Mouse (Mus musculus): Measurements from ENCODE around the gene Mag. TPM values are rescaled to one million over a fixed set of nuclear protein-coding genes. Genes with fewer than 3 reads are reported as not detected.

Gene Mag
- polyA plus RNA-seq, 1 experiment from 2014 or later, result 0.24 TPM

DNA sequence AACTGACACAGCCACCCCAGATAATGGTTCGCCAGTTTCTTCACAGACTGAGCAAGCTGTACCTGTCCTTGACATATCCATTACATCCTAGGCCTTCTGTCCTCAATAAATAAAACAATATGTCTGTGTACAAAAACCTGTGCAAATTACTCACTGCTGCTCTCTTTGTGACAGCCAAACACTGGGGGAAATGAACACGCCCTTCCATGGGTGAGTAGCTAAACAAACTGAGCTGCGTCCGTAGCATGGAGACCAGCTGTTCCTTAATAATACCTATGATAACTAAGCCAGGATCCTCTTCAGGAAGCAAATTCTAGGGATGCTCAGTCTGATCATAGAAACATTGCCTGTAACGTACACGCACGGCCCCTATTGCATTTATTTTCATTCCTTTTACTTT lies 25.9 kb downstream of the Mag start:
- Histone ChIP-seq H3K9me3 (no peaks in the 10 kb centered on the region), H3K27ac (no peak overlapping the region), H3K9ac (no peak overlapping the region), H3K4me1 (replicated peaks) (peaks cover 7% of the 10 kb centered on the region), H3K36me3 (no peaks in the 10 kb centered on the region), H3K27me3 (replicated peaks) (no peaks in the 10 kb centered on the region), H3K4me2 (replicated peaks) (no peak overlapping the region), H3K4me3 (replicated peaks) (no peak overlapping the region)
- no peak for ATAC-seq
- WGBS, result 65% methylated on average over 7 of the region's 7 CpGs

DNA sequence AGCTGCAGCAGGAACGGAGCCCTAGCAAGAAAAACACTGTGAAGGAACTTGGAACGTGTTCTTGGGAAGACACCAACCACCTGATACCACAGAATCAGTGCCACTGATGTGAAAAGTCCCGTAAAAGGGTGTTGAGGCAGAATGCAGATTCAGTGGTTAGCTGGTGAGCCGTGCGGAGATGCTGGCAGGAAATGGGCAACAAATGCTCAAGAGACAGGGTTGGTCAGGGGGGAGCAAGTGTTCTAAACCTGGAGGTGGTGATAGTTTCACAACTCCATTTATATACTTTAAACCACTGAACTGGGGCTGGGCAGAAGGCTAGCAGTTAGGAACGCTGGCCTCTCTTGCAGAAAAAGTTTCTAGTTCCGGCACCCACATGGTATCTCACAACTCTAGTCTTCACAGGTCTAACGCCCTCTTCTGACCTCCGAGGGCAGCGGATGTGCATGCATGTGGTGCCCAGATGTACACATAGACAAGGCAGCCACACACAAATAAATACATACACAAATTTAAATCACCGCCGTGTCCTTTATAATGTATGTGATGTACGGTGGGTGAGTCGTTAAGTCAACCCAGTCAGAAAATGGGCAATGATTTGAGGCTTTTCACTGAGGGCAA lies 27.0 kb downstream of the Mag start:
- H3K4me2 ChIP-seq (replicated peaks), result no peak overlapping the region
- H3K27me3 ChIP-seq (replicated peaks), result no peaks in the 10 kb centered on the region
- no peak for ATAC-seq
- peaks cover 6% of the 10 kb centered on the region for H3K4me1 ChIP-seq (replicated peaks)
- H3K27ac ChIP-seq, result no peak overlapping the region
- 80% methylated on average over 14 of the region's 14 CpGs for WGBS
- no peak overlapping the region for H3K4me3 ChIP-seq (replicated peaks)
- H3K9me3 ChIP-seq, result no peaks in the 10 kb centered on the region
- no peak overlapping the region for H3K9ac ChIP-seq
- no peaks in the 10 kb centered on the region for H3K36me3 ChIP-seq

DNA sequence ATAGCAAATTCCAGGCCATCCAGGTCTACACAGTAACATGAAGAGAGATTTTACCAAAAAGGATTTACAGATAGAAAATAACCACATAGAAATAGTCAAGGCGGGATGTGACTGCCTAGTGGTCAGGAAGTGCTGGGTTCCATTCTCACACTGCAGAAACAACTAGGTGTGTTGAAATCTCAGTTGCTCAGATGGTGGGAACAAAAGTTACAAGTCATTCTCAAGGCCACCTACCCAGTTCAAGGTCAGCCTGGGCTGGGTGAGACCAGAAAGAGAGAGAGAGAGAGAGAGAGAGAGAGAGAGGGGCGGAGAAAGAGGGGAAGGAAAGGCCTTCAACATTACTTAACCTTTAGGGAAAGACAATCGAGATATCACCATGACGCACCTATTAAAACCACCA lies 27.8 kb downstream of the Mag start:
- no peaks in the 10 kb centered on the region for H3K4me1 ChIP-seq (replicated peaks)
- H3K36me3 ChIP-seq, result no peaks in the 10 kb centered on the region
- no peaks in the 10 kb centered on the region for H3K9me3 ChIP-seq
- H3K27ac ChIP-seq, result no peak overlapping the region
- no peak overlapping the region for H3K9ac ChIP-seq
- no peaks in the 10 kb centered on the region for H3K27me3 ChIP-seq (replicated peaks)
- ATAC-seq, result no peak
- WGBS, result 85% methylated on average over 4 of the region's 4 CpGs
- H3K4me2 ChIP-seq (replicated peaks), result no peak overlapping the region
- H3K4me3 ChIP-seq (replicated peaks), result no peak overlapping the region

DNA sequence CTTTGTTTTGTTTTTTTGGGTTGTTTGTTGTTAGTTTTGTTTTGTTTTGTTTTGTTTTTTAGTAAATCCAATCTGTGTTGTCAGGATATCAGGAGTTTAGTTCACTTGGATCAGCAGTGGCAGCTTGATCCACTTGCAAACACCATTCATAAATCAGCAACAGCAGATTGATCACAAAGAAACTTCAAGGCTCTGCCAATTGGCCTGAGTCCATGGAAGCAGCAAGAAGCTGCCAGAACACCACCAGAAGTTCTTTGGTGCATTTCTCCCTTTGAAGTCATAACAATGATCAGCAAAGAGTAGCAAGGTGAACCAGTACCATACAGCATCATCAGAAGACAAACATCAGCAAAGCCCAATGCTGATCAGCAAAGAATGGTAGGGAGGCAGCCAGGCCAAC lies 30.6 kb downstream of the Mag start:
- Histone ChIP-seq H3K27me3 (replicated peaks) (no peaks in the 10 kb centered on the region), H3K4me2 (replicated peaks) (no peak overlapping the region), H3K4me1 (replicated peaks) (no peaks in the 10 kb centered on the region; the same call in 1 of the 2 replicates), H3K36me3 (no peaks in the 10 kb centered on the region), H3K27ac (no peak overlapping the region), H3K9ac (no peak overlapping the region), H3K9me3 (no peaks in the 10 kb centered on the region), H3K4me3 (replicated peaks) (no peak overlapping the region)
- ATAC-seq, result no peak

DNA sequence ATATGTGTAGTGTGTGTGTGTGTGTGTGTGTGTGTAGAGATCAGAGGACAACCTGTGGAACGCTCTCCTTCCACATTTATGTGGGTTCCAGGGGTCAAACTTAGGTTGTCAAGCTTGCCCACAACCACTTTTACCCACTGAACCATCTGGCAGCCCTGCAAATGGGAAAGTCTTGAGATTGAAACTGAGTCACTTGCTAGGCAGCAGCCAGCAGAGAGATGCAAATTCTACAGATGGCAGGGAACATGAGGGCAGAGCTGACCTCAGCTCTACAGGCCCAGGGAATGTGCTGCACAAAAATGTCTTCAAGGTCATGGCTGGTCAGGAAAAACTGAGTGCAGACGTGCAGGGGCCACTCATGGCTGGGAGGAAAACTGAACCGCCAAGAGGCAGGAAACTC lies 33.3 kb downstream of the Mag start:
- WGBS, result 75% methylated on average over 3 of the region's 3 CpGs
- no peak overlapping the region for H3K4me3 ChIP-seq (replicated peaks)
- no peaks in the 10 kb centered on the region; the same call in 1 of the 2 replicates for H3K4me1 ChIP-seq (replicated peaks)
- H3K9me3 ChIP-seq, result no peaks in the 10 kb centered on the region
- no peaks in the 10 kb centered on the region for H3K36me3 ChIP-seq
- ATAC-seq, result no peak
- no peaks in the 10 kb centered on the region for H3K27me3 ChIP-seq (replicated peaks)
- H3K9ac ChIP-seq, result no peak overlapping the region
- no peak overlapping the region for H3K4me2 ChIP-seq (replicated peaks)
- no peak overlapping the region for H3K27ac ChIP-seq

DNA sequence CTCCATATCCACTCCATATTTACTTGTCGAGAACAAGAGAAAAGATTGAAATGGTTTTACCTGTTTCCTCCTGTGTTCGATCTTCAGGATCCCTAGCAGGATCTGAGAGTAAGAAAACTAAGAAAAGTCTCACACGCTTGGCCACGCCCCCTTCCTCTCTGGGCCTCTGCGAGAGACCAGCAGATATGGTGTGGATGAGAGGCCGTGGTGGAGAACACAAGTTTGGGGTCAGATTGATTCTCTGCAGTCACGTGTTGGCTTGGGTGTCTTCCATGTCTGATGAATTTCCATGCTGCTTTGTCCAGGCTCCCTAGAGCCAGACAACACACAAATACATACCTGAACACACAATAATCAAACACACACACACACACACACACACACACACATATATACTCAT lies 34.5 kb downstream of the Mag start, which contains the start of gene Cd22:
Gene Cd22, minus strand, starts transcription at position 167 of the 400 bp plus-strand sequence.
- H3K9ac ChIP-seq, result 0 out of 2 replicates have a peak within 1 kb of the TSS, but pooled peaks have one; percentile 21
- H3K27ac ChIP-seq, result no peak within 1 kb of the TSS
- WGBS, result 63% methylated on average over 7 of the region's 7 CpGs
- no peaks in the 10 kb centered on the region; the same call in 1 of the 2 replicates for H3K4me1 ChIP-seq (replicated peaks)
- H3K4me2 ChIP-seq (replicated peaks), result no peak within 1 kb of the TSS
- H3K27me3 ChIP-seq (replicated peaks), result no peaks in the 10 kb centered on the region
- no peaks in the 10 kb centered on the region for H3K9me3 ChIP-seq
- H3K36me3 ChIP-seq, result no peaks in the 10 kb centered on the region
- H3K4me3 ChIP-seq (replicated peaks), result no peak within 1 kb of the TSS
- ATAC-seq, result no peak

DNA sequence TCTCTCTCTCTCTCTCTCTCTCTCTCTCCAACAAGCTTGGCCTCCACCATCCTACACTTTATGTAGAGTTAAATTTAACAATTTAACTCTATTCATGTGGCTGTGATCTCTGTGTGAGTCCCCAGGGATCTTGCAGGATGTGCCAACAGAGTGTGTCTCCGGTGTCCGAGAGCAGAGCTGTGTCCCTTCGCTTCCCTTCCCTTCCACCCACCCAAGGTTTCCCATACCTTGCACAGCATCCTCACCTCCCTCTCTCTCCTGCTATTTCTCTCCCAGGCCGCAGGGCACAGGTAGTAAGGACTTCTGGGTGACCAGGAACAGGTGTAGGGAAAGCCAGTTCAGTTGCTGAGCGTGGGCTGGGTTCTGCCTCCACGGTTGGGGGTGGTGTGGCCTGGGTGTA lies 35.7 kb downstream of the Mag start:
- no peaks in the 10 kb centered on the region; the same call in 1 of the 2 replicates for H3K4me1 ChIP-seq (replicated peaks)
- H3K9ac ChIP-seq, result no peak overlapping the region
- WGBS, result 84% methylated on average over 6 of the region's 6 CpGs
- no peak overlapping the region for H3K27ac ChIP-seq
- no peaks in the 10 kb centered on the region for H3K27me3 ChIP-seq (replicated peaks)
- no peak overlapping the region for H3K4me2 ChIP-seq (replicated peaks)
- no peak for ATAC-seq
- H3K9me3 ChIP-seq, result no peaks in the 10 kb centered on the region
- H3K4me3 ChIP-seq (replicated peaks), result no peak overlapping the region
- no peaks in the 10 kb centered on the region for H3K36me3 ChIP-seq

DNA sequence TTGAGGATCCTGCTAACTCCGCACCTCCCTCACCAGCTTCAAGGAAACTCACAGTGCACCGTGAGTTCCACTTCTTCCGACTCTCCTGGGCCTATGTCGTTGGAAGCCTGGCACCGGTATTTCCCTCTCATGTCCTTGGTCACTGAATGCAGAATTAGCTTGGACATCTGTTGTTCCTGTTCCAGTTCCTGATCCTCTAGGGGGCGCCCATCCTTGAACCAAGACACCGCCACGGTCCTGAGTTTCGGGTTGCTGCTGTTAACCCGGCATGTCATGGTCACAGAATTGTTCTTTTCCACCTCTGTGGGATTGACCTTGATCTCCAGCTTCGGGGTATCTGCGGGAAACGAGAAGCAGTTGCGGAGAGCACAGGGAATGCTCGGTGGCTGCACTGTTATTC lies 41.6 kb downstream of the Mag start:
- H3K4me2 ChIP-seq (replicated peaks), result peak overlapping the region; percentile 47
- H3K4me3 ChIP-seq (replicated peaks), result no peak overlapping the region
- 19% methylated on average over 15 of the region's 15 CpGs for WGBS
- peak; percentile 56 for ATAC-seq
- no peak overlapping the region for H3K27ac ChIP-seq
- no peaks in the 10 kb centered on the region for H3K27me3 ChIP-seq (replicated peaks)
- no peaks in the 10 kb centered on the region for H3K36me3 ChIP-seq
- H3K9ac ChIP-seq, result no peak overlapping the region
- no peaks in the 10 kb centered on the region for H3K4me1 ChIP-seq (replicated peaks)
- no peaks in the 10 kb centered on the region for H3K9me3 ChIP-seq

DNA sequence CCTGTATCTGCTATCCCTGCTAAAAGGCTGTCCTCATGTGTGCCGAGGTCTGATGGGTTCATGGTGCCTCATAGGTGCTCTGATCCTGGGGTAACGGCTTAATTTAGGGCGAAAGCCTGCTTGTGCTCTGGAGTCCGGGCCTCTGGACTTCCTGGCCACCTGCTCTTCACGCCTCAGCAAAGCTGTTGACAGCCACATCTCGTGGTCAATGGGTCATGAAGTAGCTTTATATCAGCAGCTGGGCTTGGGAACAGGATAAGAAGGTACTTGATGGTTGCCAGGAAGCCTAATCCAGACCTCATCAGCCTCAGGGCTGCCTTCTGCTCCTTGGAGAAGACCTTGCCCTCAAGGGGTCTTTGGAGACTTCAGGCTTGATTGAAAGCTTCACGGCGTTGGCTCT lies 51.3 kb downstream of the Mag start:
- ATAC-seq, result no peak
- Histone ChIP-seq H3K4me3 (replicated peaks) (no peak overlapping the region), H3K36me3 (no peaks in the 10 kb centered on the region), H3K9ac (no peak overlapping the region), H3K27ac (no peak overlapping the region), H3K4me2 (replicated peaks) (no peak overlapping the region), H3K27me3 (replicated peaks) (no peaks in the 10 kb centered on the region), H3K9me3 (no peaks in the 10 kb centered on the region), H3K4me1 (replicated peaks) (no peaks in the 10 kb centered on the region)
- 68% methylated on average over 8 of the region's 8 CpGs for WGBS

DNA sequence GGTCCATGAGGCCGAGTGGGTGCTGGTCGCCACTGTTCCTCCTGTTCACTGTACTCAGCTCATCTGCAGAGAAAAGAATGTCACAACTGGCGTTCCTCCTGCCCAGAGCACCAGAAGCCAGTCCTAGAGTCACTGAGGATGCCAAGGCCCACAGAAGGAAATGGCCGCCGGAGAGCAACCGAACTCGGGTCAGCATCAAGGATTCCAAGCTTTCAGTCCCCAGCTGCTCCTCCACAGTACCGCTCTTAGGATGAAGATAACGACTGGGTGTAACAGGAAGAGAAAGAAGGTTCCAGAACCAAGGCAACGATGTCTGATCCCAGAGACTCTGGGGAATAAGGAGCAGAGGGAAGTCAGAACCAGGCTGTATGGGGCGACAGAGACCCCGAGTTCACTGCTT lies 53.2 kb downstream of the Mag start, which contains the start of gene Ffar1:
Gene Ffar1, minus strand, starts transcription at position 101 of the 400 bp plus-strand sequence.
- H3K4me3 ChIP-seq (replicated peaks), result no peak within 1 kb of the TSS
- ATAC-seq, result no peak
- H3K9me3 ChIP-seq, result no peaks in the 10 kb centered on the region
- no peaks in the 10 kb centered on the region for H3K36me3 ChIP-seq
- no peaks in the 10 kb centered on the region for H3K27me3 ChIP-seq (replicated peaks)
- no peaks in the 10 kb centered on the region for H3K4me1 ChIP-seq (replicated peaks)
- WGBS, result 84% methylated on average over 12 of the region's 12 CpGs
- H3K4me2 ChIP-seq (replicated peaks), result no peak within 1 kb of the TSS
- H3K9ac ChIP-seq, result no peak within 1 kb of the TSS
- H3K27ac ChIP-seq, result no peak within 1 kb of the TSS

DNA sequence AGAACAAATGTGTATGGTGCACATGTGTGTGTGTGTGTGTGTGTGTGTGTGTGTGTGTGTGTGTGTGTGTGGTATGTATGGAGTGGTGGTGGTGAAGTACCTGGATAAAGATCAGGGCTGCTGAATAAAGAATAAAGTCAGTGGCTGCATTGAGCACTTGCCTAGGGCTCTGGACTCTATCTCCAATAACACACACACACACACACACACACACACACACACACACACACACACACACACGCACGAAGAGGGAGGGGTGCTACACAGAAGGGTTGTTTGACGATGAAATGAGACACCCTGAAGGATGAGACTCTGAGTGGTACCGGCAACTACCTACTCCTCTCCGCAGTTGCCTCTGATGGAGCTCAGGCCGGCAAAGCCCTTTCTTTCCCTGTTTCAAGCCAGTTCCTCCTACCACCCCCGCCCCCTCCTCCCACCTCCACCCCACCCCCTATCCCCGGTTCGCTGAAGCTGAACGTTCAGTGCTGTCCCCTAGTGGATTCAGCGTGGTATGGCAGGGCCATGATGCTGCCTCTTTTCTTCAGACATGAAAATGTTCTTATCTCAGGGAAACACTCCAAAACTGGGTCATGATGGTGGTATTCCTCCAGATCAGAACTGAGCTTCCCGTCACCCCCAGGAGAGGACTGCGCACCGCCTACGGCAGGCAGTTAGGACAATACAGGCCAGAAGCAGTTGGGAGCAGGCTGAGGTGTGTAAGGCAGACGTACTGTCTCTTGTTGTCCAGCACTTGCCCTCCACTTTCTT lies 54.9 kb downstream of the Mag start:
- H3K4me3 ChIP-seq (replicated peaks), result peak overlapping the region; percentile 12; the same call in 1 of the 2 replicates
- peak; percentile 73 for ATAC-seq

DNA sequence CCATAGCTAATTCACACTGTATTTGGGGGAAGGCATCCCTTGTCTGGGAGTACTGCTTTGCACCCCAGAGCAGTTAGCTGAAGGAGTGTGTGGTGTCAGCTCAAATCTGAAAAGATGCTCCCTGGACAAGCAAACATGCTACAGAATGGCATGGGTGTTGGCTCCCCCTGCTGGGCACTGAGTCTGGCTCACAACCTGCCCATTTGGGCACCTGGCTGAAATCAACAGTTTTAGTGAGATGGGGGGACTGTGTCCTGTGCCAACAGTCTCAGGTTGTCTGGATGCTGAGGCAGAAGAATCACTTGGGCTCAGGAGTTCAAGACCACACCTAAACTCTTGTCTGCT lies 55.4 kb downstream of the Mag start:
- Histone ChIP-seq H3K4me3 (replicated peaks) (no peak overlapping the region), H3K27me3 (replicated peaks) (no peaks in the 10 kb centered on the region; the same call in 1 of the 2 replicates)

More for the DNA sequence above, 54.9 kb downstream of the Mag start:
- Histone ChIP-seq H3K4me1 (replicated peaks) (no peaks in the 10 kb centered on the region), H3K4me2 (replicated peaks) (peak overlapping the region; percentile 51), H3K27me3 (replicated peaks) (no peaks in the 10 kb centered on the region; the same call in 1 of the 2 replicates), H3K36me3 (no peaks in the 10 kb centered on the region), H3K9me3 (no peaks in the 10 kb centered on the region), H3K9ac (no peak overlapping the region), H3K27ac (no peak overlapping the region)
- 12% methylated on average over 15 of the region's 16 CpGs for WGBS

DNA sequence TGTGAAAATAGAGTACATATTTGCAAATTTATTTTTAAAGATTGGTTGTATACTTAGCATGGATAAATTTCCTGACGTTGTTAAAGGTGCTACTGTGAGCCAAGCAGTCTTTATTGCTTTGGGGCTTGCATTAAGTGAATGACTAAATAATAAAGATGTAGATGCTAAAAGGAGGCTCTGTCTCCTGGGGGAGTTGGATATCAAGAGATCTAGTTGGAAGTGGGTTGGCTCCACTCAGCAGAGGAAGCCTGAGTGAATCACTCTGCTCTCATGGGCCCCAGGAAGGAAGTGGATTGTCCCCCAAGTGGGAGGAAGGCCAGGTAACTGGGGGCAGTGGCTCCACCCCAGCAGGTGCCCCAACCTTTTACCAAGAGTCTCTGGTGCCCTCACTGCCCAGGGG lies 56.9 kb downstream of the Mag start:
- ATAC-seq, result no peak
- no peaks in the 10 kb centered on the region for H3K4me1 ChIP-seq (replicated peaks)
- no peak overlapping the region for H3K27ac ChIP-seq
- no peaks in the 10 kb centered on the region for H3K36me3 ChIP-seq
- WGBS, result 80% methylated on average over 1 of the region's 1 CpGs
- H3K27me3 ChIP-seq (replicated peaks), result no peaks in the 10 kb centered on the region; the same call in 1 of the 2 replicates
- no peak overlapping the region for H3K4me3 ChIP-seq (replicated peaks)
- H3K4me2 ChIP-seq (replicated peaks), result no peak overlapping the region
- no peak overlapping the region for H3K9ac ChIP-seq
- no peaks in the 10 kb centered on the region for H3K9me3 ChIP-seq

More for the DNA sequence above, 55.4 kb downstream of the Mag start:
- Histone ChIP-seq H3K27ac (no peak overlapping the region), H3K9me3 (no peaks in the 10 kb centered on the region), H3K9ac (no peak overlapping the region), H3K36me3 (no peaks in the 10 kb centered on the region), H3K4me2 (replicated peaks) (no peak overlapping the region), H3K4me1 (replicated peaks) (no peaks in the 10 kb centered on the region)
- peak; percentile 66 for ATAC-seq
